Mouse (Mus musculus) liver, embryonic 14.5 days (tissue): ENCODE data around the gene Pced1b. TPM values are rescaled to one million over a fixed set of nuclear protein-coding genes. Genes with fewer than 3 reads are reported as not detected.

Source experiments
- ATAC-seq: fragments of 200-750 bp; cut with Nextera tagmentation; 2 replicates; pipeline ENCODE4 v1.8.0; 2017; ENCODE audit warnings: moderate number of reproducible peaks, mild to moderate bottlenecking, moderate library complexity; ENCODE audit not compliant: insufficient read depth
- DNase-seq, 3 experiments: peaks; one replicate each; pipeline ENCODE4 v3.0.0-alpha.2; 2012 to 2013; ENCODE audit warnings: low read depth in 3 of 3, low spot score in 3 of 3
- H3K27ac ChIP-seq: fragments of 300-500 bp; sonication (generic); 2 replicates; pipeline ENCODE4 v1.5.1; 2014; ENCODE audit warnings: moderate library complexity, mild to moderate bottlenecking, control low read depth, inconsistent platforms
- H3K27me3 ChIP-seq: fragments of 300-500 bp; sonication (generic); 2 replicates; pipeline ENCODE4 v1.6.1; 2014; ENCODE audit warnings: mild to moderate bottlenecking, low read length, moderate library complexity; ENCODE audit not compliant: control insufficient read depth, insufficient read depth
- H3K36me3 ChIP-seq: fragments of 300-500 bp; sonication (generic); replicated peaks from 2 replicates; pipeline ENCODE4 v1.6.1; 2014; ENCODE audit warnings: low read depth; ENCODE audit not compliant: control insufficient read depth, insufficient read depth
- H3K4me1 ChIP-seq, 2 experiments: fragments of 200-500 bp in 1 of 2; fragments of 300-500 bp in 1 of 2; sonication (generic) in 1 of 2; replicated peaks; 2 replicates each; pipeline ENCODE4 v1.6.1; 2012 to 2014; ENCODE audit warnings: antibody characterized with exemption in 1 of 2, inconsistent platforms in 1 of 2, low read length in 1 of 2; ENCODE audit not compliant: control insufficient read depth in 2 of 2, insufficient read depth in 2 of 2
- H3K4me2 ChIP-seq: fragments of 300-500 bp; sonication (generic); 2 replicates; pipeline ENCODE4 v1.6.1; 2014; ENCODE audit warnings: low read depth, mild to moderate bottlenecking, control low read depth, moderate library complexity
- H3K4me3 ChIP-seq, 2 experiments: fragments of 200-500 bp in 1 of 2; fragments of 300-500 bp in 1 of 2; sonication (generic) in 1 of 2; 2 replicates each; pipeline ENCODE4 v1.5.1; 2012 to 2014; ENCODE audit warnings: low read depth in 2 of 2, low read length in 2 of 2, mild to moderate bottlenecking in 2 of 2, control low read depth in 1 of 2, inconsistent platforms in 1 of 2, moderate library complexity in 1 of 2; ENCODE audit not compliant: insufficient read depth in 1 of 2
- H3K9ac ChIP-seq: fragments of 300-500 bp; sonication (generic); replicated peaks from 2 replicates; pipeline ENCODE4 v1.6.1; 2014; ENCODE audit warnings: mild to moderate bottlenecking, control low read depth, moderate library complexity
- H3K9me3 ChIP-seq: fragments of 300-500 bp; sonication (generic); 2 replicates; pipeline ENCODE4 v1.6.1; 2016; ENCODE audit warnings: low read length, mixed read lengths; ENCODE audit not compliant: control insufficient read depth
- CTCF ChIP-seq: IDR thresholded peaks from 2 replicates; pipeline ENCODE4 v1.5.1; 2016; ENCODE audit warnings: antibody characterized with exemption, low read depth, control low read depth
- EP300 ChIP-seq: IDR thresholded peaks from 2 replicates; pipeline ENCODE4 v1.6.1; 2016; ENCODE audit warnings: antibody characterized with exemption, low read depth
- WGBS: fragments of 180-500 bp; shearing (Covaris S2); extraction: QIAGEN DNeasy Blood & Tissue Kit; methylation state at CpG from one replicate; pipeline ENCODE4 v1.1.7; 2014; ENCODE audit not compliant: insufficient replicate concordance; 5-methylcytosine and 5-hydroxymethylcytosine counted together
- polyA plus RNA-seq, 2 experiments: library from polyadenylated mRNA; depleted of rRNA in 1 of 2; stranded (reverse) in 1 of 2; unstranded in 1 of 2; fragments of >200 nt; fragmentation: Nextera tagmentation in 1 of 2; extraction: Ambion mirVana in 1 of 2; gene quantifications; 2 replicates each; pipeline versions ENCODE4 v1.2.1 to v1.2.3; 2012 to 2014

Gene Pced1b
- polyA plus RNA-seq, 2 experiments, result 5.7 to 8.2 TPM

GRCm38 (mm10) chr15:97272831-97273230, 25.9 kb downstream of the Pced1b start:
- no peaks in the 10 kb centered on the region for H3K9me3 ChIP-seq
- H3K4me2 ChIP-seq, result no peak overlapping the region
- H3K9ac ChIP-seq, result no peak overlapping the region
- H3K36me3 ChIP-seq, result no peaks in the 10 kb centered on the region
- DNase-seq (no peak), ATAC-seq (no peak)
- TF ChIP-seq EP300 (no peak), CTCF (no peak)
- WGBS, result 64% methylated on average over 3 of the region's 3 CpGs
- no peak overlapping the region for H3K27ac ChIP-seq
- H3K27me3 ChIP-seq, result no peaks in the 10 kb centered on the region
- no peaks in the 10 kb centered on the region for H3K4me1 ChIP-seq
- H3K4me3 ChIP-seq, result no peak overlapping the region

- ATAC-seq (no peak), DNase-seq (no peak)
- H3K9me3 ChIP-seq, result no peaks in the 10 kb centered on the region
- TF ChIP-seq CTCF (no peak), EP300 (no peak)
- H3K4me3 ChIP-seq, result no peak overlapping the region
- H3K27me3 ChIP-seq, result no peaks in the 10 kb centered on the region
- WGBS, result 75% methylated on average over 12 of the region's 12 CpGs
- H3K4me2 ChIP-seq, result no peak overlapping the region
- no peak overlapping the region for H3K9ac ChIP-seq
- no peak overlapping the region for H3K27ac ChIP-seq
- H3K36me3 ChIP-seq, result no peaks in the 10 kb centered on the region
- no peaks in the 10 kb centered on the region for H3K4me1 ChIP-seq
Observed at GRCm38 (mm10) chr15:97275626-97276395, 28.9 kb downstream of the Pced1b start.

- H3K9ac ChIP-seq, result no peak overlapping the region
- ATAC-seq (no peak), DNase-seq (no peak)
- TF ChIP-seq EP300 (no peak), CTCF (no peak)
- no peaks in the 10 kb centered on the region for H3K4me1 ChIP-seq
- no peaks in the 10 kb centered on the region for H3K9me3 ChIP-seq
- no peaks in the 10 kb centered on the region for H3K36me3 ChIP-seq
- no peak overlapping the region for H3K4me3 ChIP-seq
- H3K27me3 ChIP-seq, result no peaks in the 10 kb centered on the region
- no peak overlapping the region for H3K27ac ChIP-seq
- 70% methylated on average over 20 of the region's 20 CpGs for WGBS
- no peak overlapping the region for H3K4me2 ChIP-seq
Observed at GRCm38 (mm10) chr15:97276660-97277153, 29.8 kb downstream of the Pced1b start.

- no peak overlapping the region for H3K4me2 ChIP-seq
- H3K4me1 ChIP-seq, result no peaks in the 10 kb centered on the region
- DNase-seq (no peak), ATAC-seq (no peak)
- H3K27me3 ChIP-seq, result no peaks in the 10 kb centered on the region
- 69% methylated on average over 10 of the region's 10 CpGs for WGBS
- H3K27ac ChIP-seq, result no peak overlapping the region
- no peak overlapping the region for H3K4me3 ChIP-seq
- TF ChIP-seq CTCF (no peak), EP300 (no peak)
- H3K9ac ChIP-seq, result no peak overlapping the region
- H3K36me3 ChIP-seq, result no peaks in the 10 kb centered on the region
- H3K9me3 ChIP-seq, result no peaks in the 10 kb centered on the region
Observed at GRCm38 (mm10) chr15:97277328-97277727, 30.4 kb downstream of the Pced1b start.

- TF ChIP-seq EP300 (no peak), CTCF (no peak)
- 77% methylated on average over 9 of the region's 9 CpGs for WGBS
- no peaks in the 10 kb centered on the region for H3K9me3 ChIP-seq
- no peak for ATAC-seq
- no peaks in the 10 kb centered on the region for H3K4me1 ChIP-seq
- no peak overlapping the region for H3K9ac ChIP-seq
- H3K4me3 ChIP-seq, result no peak overlapping the region
- no peak for DNase-seq
- H3K36me3 ChIP-seq, result no peaks in the 10 kb centered on the region
- no peak overlapping the region for H3K4me2 ChIP-seq
- H3K27me3 ChIP-seq, result no peaks in the 10 kb centered on the region
- no peak overlapping the region for H3K27ac ChIP-seq
Observed at GRCm38 (mm10) chr15:97278340-97278948, 31.5 kb downstream of the Pced1b start.
